Mouse (Mus musculus) G1E (cell line): ENCODE results near the gene Unc119.

Experiments used
- CTCF ChIP-seq: IDR thresholded peaks from 2 replicates; pipeline ENCODE4 v1.5.1; 2012; ENCODE audit warnings: low read depth, low read length, inconsistent platforms, mixed read lengths
- GATA2 ChIP-seq: IDR thresholded peaks from 2 replicates; pipeline ENCODE4 v1.6.1; 2012; ENCODE audit warnings: low read depth, low read length, inconsistent platforms, borderline replicate concordance
- TAL1 ChIP-seq: conservative IDR thresholded peaks from 2 replicates; pipeline ENCODE4 v1.6.1; 2012; ENCODE audit warnings: low read depth, low read length, inconsistent platforms, mixed read lengths

DNA sequence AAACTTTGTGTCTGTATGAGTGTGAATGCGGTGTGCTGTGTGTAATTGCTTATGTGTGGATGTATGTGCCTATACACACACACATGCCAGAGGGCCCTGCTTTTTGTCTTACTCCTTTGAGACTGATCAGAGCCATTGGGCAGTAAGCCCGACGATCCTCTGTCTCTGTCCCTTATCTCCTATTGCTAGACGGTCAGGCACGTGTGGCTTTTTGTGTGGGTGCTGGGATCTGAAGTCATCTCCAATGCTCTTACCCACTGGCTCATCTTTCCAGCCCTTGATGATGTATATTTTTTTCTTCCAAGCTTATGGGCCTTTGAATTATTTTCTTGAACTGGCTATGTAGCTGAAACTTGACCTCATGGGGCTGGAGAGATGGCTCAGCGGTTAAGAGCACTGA is 11.6 kb downstream of the Unc119 start:
- TF ChIP-seq CTCF = no peak
- no peak for TF ChIP-seq GATA2
- no peak for TF ChIP-seq TAL1
